Mouse (Mus musculus) R1 (cell line): ENCODE measurements around the gene Fggy.

Source experiments
- DNase-seq: peaks from one replicate; pipeline ENCODE4 v3.0.0-alpha.2; 2018; ENCODE audit warnings: low read depth, low spot score

Gene Fggy

GRCm38 (mm10) chr4:95590878-95591277, 33.6 kb downstream of the Fggy start:
- DNase-seq: no peak

- no peak for DNase-seq
Observed at GRCm38 (mm10) chr4:95597208-95597607, 39.9 kb downstream of the Fggy start.

- DNase-seq: no peak
Observed at GRCm38 (mm10) chr4:95601776-95602175, 44.5 kb downstream of the Fggy start.

- DNase-seq: no peak
Observed at GRCm38 (mm10) chr4:95603254-95603653, 45.9 kb downstream of the Fggy start.

- no peak for DNase-seq
Observed at GRCm38 (mm10) chr4:95610663-95611062, 53.4 kb downstream of the Fggy start.

GRCm38 (mm10) chr4:95611390-95611789, 54.1 kb downstream of the Fggy start:
- no peak for DNase-seq

- DNase-seq: no peak
Observed at GRCm38 (mm10) chr4:95621046-95621445, 63.7 kb downstream of the Fggy start.

- DNase-seq: no peak
Observed at GRCm38 (mm10) chr4:95624696-95625095, 67.4 kb downstream of the Fggy start.

- no peak for DNase-seq
Observed at GRCm38 (mm10) chr4:95625651-95626050, 68.3 kb downstream of the Fggy start.

- DNase-seq: no peak
Observed at GRCm38 (mm10) chr4:95626186-95626585, 68.9 kb downstream of the Fggy start.

- no peak for DNase-seq
Observed at GRCm38 (mm10) chr4:95634903-95635302, 77.6 kb downstream of the Fggy start.

- DNase-seq: no peak
Observed at GRCm38 (mm10) chr4:95636937-95637749, 79.8 kb downstream of the Fggy start.

GRCm38 (mm10) chr4:95638063-95638462, 80.8 kb downstream of the Fggy start:
- DNase-seq: no peak

GRCm38 (mm10) chr4:95640831-95641230, 83.5 kb downstream of the Fggy start:
- DNase-seq: no peak

- DNase-seq: no peak
Observed at GRCm38 (mm10) chr4:95644048-95644447, 86.7 kb downstream of the Fggy start.

GRCm38 (mm10) chr4:95648801-95649551, 91.7 kb downstream of the Fggy start:
- no peak for DNase-seq

- DNase-seq: no peak
Observed at GRCm38 (mm10) chr4:95649552-95649905, 92.2 kb downstream of the Fggy start.

GRCm38 (mm10) chr4:95649980-95650379, 92.7 kb downstream of the Fggy start:
- DNase-seq: peak; percentile 26

- no peak for DNase-seq
Observed at GRCm38 (mm10) chr4:95652044-95652443, 94.7 kb downstream of the Fggy start.

GRCm38 (mm10) chr4:95653296-95653912, 96.1 kb downstream of the Fggy start:
- no peak for DNase-seq

- DNase-seq: no peak
Observed at GRCm38 (mm10) chr4:95653913-95654301, 96.6 kb downstream of the Fggy start.

- DNase-seq: no peak
Observed at GRCm38 (mm10) chr4:95659024-95659423, 101.7 kb downstream of the Fggy start.

GRCm38 (mm10) chr4:95663596-95663995, 106.3 kb downstream of the Fggy start:
- DNase-seq: no peak
